Mouse (Mus musculus) hindbrain, embryonic 16.5 days (tissue): ENCODE results near the gene Slc25a48. TPM values are rescaled to one million over a fixed set of nuclear protein-coding genes. Genes with fewer than 3 reads are reported as not detected.
A peak's percentile ranks its signal among the peaks of the same experiment; 100 is the strongest.

Source experiments
- ATAC-seq: fragments of 200-750 bp; cut with Nextera tagmentation; 2 replicates; pipeline ENCODE4 v1.8.0; 2017; ENCODE audit warnings: moderate TSS enrichment, moderate library complexity
- H3K27ac ChIP-seq: fragments of 300-500 bp; sonication (generic); 2 replicates; pipeline ENCODE4 v1.5.1; 2014; ENCODE audit warnings: low read depth, mild to moderate bottlenecking, control low read depth, low read length, moderate library complexity
- H3K27me3 ChIP-seq: fragments of 300-500 bp; sonication (generic); replicated peaks from 2 replicates; pipeline ENCODE4 v1.6.1; 2014; ENCODE audit warnings: low read length; ENCODE audit not compliant: control insufficient read depth, insufficient read depth
- H3K36me3 ChIP-seq: fragments of 300-500 bp; sonication (generic); 2 replicates; pipeline ENCODE4 v1.6.1; 2014; ENCODE audit warnings: mild to moderate bottlenecking, low read length, moderate library complexity, mixed read lengths; ENCODE audit not compliant: control insufficient read depth, insufficient read depth
- H3K4me1 ChIP-seq: fragments of 300-500 bp; sonication (generic); 2 replicates; pipeline ENCODE4 v1.6.1; 2014; ENCODE audit warnings: low read depth, low read length; ENCODE audit not compliant: control insufficient read depth, insufficient read depth
- H3K4me2 ChIP-seq: fragments of 300-500 bp; sonication (generic); 2 replicates; pipeline ENCODE4 v1.6.1; 2014; ENCODE audit warnings: mild to moderate bottlenecking, low read length, control low read depth, moderate library complexity
- H3K4me3 ChIP-seq: fragments of 300-500 bp; sonication (generic); 2 replicates; pipeline ENCODE4 v1.5.1; 2014; ENCODE audit warnings: mild to moderate bottlenecking, low read length, control low read depth, moderate library complexity
- H3K9ac ChIP-seq: fragments of 300-500 bp; sonication (generic); 2 replicates; pipeline ENCODE4 v1.6.1; 2014; ENCODE audit warnings: low read depth, mild to moderate bottlenecking, control low read depth, low read length, moderate library complexity
- H3K9me3 ChIP-seq: fragments of 300-500 bp; sonication (generic); 2 replicates; pipeline ENCODE4 v1.6.1; 2014; ENCODE audit warnings: mild to moderate bottlenecking, low read length, moderate library complexity; ENCODE audit not compliant: control insufficient read depth
- WGBS: fragments of 180-500 bp; shearing (Covaris S2); extraction: QIAGEN DNeasy Blood & Tissue Kit; methylation state at CpG from one replicate; pipeline ENCODE4 v1.1.7; 2014; 5-methylcytosine and 5-hydroxymethylcytosine counted together
- polyA plus RNA-seq: library from polyadenylated mRNA; unstranded; fragments of >200 nt; fragmentation: Nextera tagmentation; extraction: Ambion mirVana; gene quantifications from 2 replicates; pipeline ENCODE4 v1.2.1, GENCODE M21; 2015

Slc25a48 gene
- polyA plus RNA-seq, 1 experiment from 2014 or later: 0.06 TPM

- Histone ChIP-seq H3K4me3 (no peak overlapping the region), H3K4me1 (no peaks in the 10 kb centered on the region; the same call in 1 of the 2 replicates), H3K27me3 (0 out of 2 replicates have a peak, but pooled peaks cover 2% of the 10 kb centered on the region), H3K9ac (no peak overlapping the region), H3K4me2 (no peak overlapping the region), H3K9me3 (no peaks in the 10 kb centered on the region), H3K27ac (no peak overlapping the region), H3K36me3 (no peaks in the 10 kb centered on the region)
- 95% methylated on average over 7 of the region's 7 CpGs for WGBS
- ATAC-seq: no peak
Observed at GRCm38 (mm10) chr13:56467786-56468185, 29.6 kb downstream of the Slc25a48 start.

GRCm38 (mm10) chr13:56468536-56468935 lies 30.4 kb downstream of the Slc25a48 start:
- 96% methylated on average over 4 of the region's 4 CpGs for WGBS
- no peak overlapping the region for H3K9ac ChIP-seq
- H3K27ac ChIP-seq: no peak overlapping the region

GRCm38 (mm10) chr13:56471211-56471610 lies 33.1 kb downstream of the Slc25a48 start:
- Histone ChIP-seq H3K9ac (no peak overlapping the region), H3K27ac (no peak overlapping the region), H3K27me3 (peaks cover 4% of the 10 kb centered on the region; the same call in 1 of the 2 replicates), H3K9me3 (no peaks in the 10 kb centered on the region), H3K36me3 (no peaks in the 10 kb centered on the region), H3K4me2 (no peak overlapping the region), H3K4me3 (no peak overlapping the region), H3K4me1 (peaks cover 3% of the 10 kb centered on the region; the same call in 1 of the 2 replicates)
- ATAC-seq: no peak
- 89% methylated on average over 6 of the region's 6 CpGs for WGBS

More at GRCm38 (mm10) chr13:56468536-56468935, 30.4 kb downstream of the Slc25a48 start:
- Histone ChIP-seq H3K4me3 (no peak overlapping the region), H3K36me3 (no peaks in the 10 kb centered on the region), H3K4me2 (no peak overlapping the region), H3K27me3 (0 out of 2 replicates have a peak, but pooled peaks cover 2% of the 10 kb centered on the region), H3K9me3 (no peaks in the 10 kb centered on the region), H3K4me1 (no peaks in the 10 kb centered on the region; the same call in 1 of the 2 replicates)
- ATAC-seq: no peak

GRCm38 (mm10) chr13:56471951-56472350 lies 33.8 kb downstream of the Slc25a48 start:
- Histone ChIP-seq H3K36me3 (no peaks in the 10 kb centered on the region), H3K9me3 (no peaks in the 10 kb centered on the region), H3K27ac (no peak overlapping the region), H3K4me1 (peaks cover 3% of the 10 kb centered on the region; the same call in 1 of the 2 replicates), H3K4me2 (no peak overlapping the region), H3K9ac (no peak overlapping the region), H3K4me3 (no peak overlapping the region), H3K27me3 (peaks cover 6% of the 10 kb centered on the region; the same call in 1 of the 2 replicates)
- ATAC-seq: no peak
- WGBS: 48% methylated on average over 9 of the region's 9 CpGs

GRCm38 (mm10) chr13:56472661-56473060 lies 34.5 kb downstream of the Slc25a48 start:
- ATAC-seq: no peak
- WGBS: 91% methylated on average over 9 of the region's 9 CpGs

GRCm38 (mm10) chr13:56475363-56475762 lies 37.2 kb downstream of the Slc25a48 start:
- peak; percentile 73 for ATAC-seq
- H3K4me2 ChIP-seq: peak overlapping the region; percentile 33; the same call in 1 of the 2 replicates
- no peak overlapping the region for H3K9ac ChIP-seq
- H3K4me1 ChIP-seq: peaks cover 3% of the 10 kb centered on the region; the same call in 1 of the 2 replicates
- H3K4me3 ChIP-seq: no peak overlapping the region
- no peak overlapping the region for H3K27ac ChIP-seq
- 30% methylated on average over 4 of the region's 4 CpGs for WGBS
- H3K9me3 ChIP-seq: no peaks in the 10 kb centered on the region
- H3K27me3 ChIP-seq: peaks cover 6% of the 10 kb centered on the region; the same call in 1 of the 2 replicates
- H3K36me3 ChIP-seq: no peaks in the 10 kb centered on the region

More at GRCm38 (mm10) chr13:56472661-56473060, 34.5 kb downstream of the Slc25a48 start:
- Histone ChIP-seq H3K27ac (no peak overlapping the region), H3K9ac (no peak overlapping the region), H3K9me3 (no peaks in the 10 kb centered on the region), H3K27me3 (peaks cover 6% of the 10 kb centered on the region; the same call in 1 of the 2 replicates), H3K4me2 (no peak overlapping the region), H3K4me1 (peaks cover 3% of the 10 kb centered on the region; the same call in 1 of the 2 replicates), H3K4me3 (no peak overlapping the region), H3K36me3 (no peaks in the 10 kb centered on the region)

DNA sequence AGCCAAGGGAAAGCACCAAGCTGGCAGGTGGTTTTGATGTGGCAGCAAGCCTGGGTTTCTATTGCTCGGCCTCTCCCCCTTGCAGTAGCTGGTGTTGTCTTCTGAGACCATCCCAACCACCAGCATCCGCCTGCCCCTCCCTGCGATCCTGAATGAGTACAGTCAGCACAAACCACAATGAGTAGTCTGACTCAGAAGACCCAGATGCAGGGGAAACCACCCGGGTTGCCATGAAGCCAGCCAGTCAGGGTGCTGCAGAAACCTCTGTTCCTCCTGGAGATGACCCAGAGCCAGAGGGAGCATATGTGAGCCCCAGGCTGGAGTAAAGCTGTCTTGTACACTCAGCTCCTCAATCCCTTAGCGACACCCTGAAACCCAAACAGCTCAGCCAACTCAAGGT lies 38.6 kb downstream of the Slc25a48 start:
- no peak for ATAC-seq
- Histone ChIP-seq H3K4me1 (peaks cover 3% of the 10 kb centered on the region; the same call in 1 of the 2 replicates), H3K9ac (no peak overlapping the region)

DNA sequence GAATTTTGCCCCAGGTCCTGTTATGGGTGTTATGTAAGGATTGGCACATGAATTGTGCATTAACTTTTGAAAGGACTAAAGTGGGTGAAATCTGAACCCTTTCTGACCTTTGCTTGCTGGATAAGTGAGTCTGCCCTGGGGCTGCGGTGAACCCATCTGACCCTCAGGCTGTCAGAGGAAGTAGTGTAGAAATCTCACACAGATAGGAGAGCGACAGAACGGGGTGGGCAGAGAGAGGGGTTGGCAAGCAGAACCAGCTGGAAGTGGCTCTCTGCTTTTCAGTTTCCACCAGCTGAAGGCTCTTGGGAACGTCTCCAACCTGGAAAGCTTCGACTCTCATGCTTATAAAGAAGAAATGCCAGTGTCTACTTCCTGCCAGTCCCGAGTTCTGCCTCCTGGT lies 39.1 kb downstream of the Slc25a48 start:
- ATAC-seq: no peak
- 51% methylated on average over 6 of the region's 6 CpGs for WGBS
- peaks cover 4% of the 10 kb centered on the region; the same call in 1 of the 2 replicates for H3K27me3 ChIP-seq
- H3K4me1 ChIP-seq: peaks cover 3% of the 10 kb centered on the region; the same call in 1 of the 2 replicates
- H3K36me3 ChIP-seq: no peaks in the 10 kb centered on the region
- H3K9me3 ChIP-seq: no peaks in the 10 kb centered on the region
- H3K9ac ChIP-seq: no peak overlapping the region
- H3K27ac ChIP-seq: no peak overlapping the region
- no peak overlapping the region for H3K4me2 ChIP-seq
- no peak overlapping the region for H3K4me3 ChIP-seq

More for the DNA sequence above, 38.6 kb downstream of the Slc25a48 start:
- Histone ChIP-seq H3K36me3 (no peaks in the 10 kb centered on the region), H3K9me3 (no peaks in the 10 kb centered on the region), H3K4me2 (no peak overlapping the region), H3K4me3 (no peak overlapping the region), H3K27ac (no peak overlapping the region), H3K27me3 (peaks cover 4% of the 10 kb centered on the region; the same call in 1 of the 2 replicates)
- WGBS: 73% methylated on average over 5 of the region's 5 CpGs

- peaks cover 4% of the 10 kb centered on the region; the same call in 1 of the 2 replicates for H3K27me3 ChIP-seq
- no peaks in the 10 kb centered on the region for H3K36me3 ChIP-seq
- no peak overlapping the region for H3K4me3 ChIP-seq
- H3K4me1 ChIP-seq: peaks cover 3% of the 10 kb centered on the region; the same call in 1 of the 2 replicates
- no peaks in the 10 kb centered on the region for H3K9me3 ChIP-seq
- ATAC-seq: no peak
- no peak overlapping the region for H3K9ac ChIP-seq
- WGBS: 85% methylated on average over 6 of the region's 6 CpGs
- no peak overlapping the region for H3K27ac ChIP-seq
- H3K4me2 ChIP-seq: no peak overlapping the region
Observed at GRCm38 (mm10) chr13:56478027-56478426, 39.9 kb downstream of the Slc25a48 start.
